Comparison of ENCODE assay signal across 8 mouse cellular contexts in the genomic region with DNA sequence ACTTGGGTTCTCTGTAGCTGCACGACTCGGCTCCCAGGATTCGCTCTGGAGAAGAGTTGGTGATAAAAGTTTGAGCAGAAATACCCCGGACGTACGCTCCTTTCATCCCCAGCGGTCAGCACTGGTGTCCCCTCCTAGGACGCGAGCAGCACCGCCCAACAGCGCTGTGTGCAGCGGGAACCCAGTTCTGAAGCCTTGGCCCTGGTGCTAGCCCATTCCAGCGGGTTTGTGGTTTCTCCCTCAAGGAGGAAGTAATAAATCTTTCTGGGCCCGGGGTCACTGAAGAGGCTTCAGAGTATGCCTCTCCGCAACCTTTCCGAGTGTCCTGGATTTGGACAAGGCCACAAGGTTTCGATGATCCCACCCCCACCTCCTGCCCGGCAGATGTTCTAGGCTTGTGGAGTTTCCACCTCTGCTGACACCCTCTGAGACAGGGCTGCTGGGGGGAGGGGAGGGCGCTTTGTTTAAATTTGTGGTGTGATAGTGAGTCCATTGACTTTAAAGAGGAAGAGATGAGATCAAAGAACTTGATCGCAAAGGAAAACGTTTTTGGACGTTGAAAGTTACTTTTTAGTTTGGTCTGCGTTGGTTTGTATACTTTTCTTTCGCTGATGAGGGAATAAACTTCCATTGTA. TPM values are rescaled to one million over a fixed set of nuclear protein-coding genes. Genes with fewer than 3 reads are reported as not detected.
DNase-seq lines count a peak whose midpoint lies in the region; ATAC-seq and TF ChIP-seq lines count a peak whose summit lies in the region.

No protein-coding gene starts in this region.

- no peak for TF ChIP-seq POLR2A in kidney, adult 2 months (IDR thresholded peaks at IDR 0.05; ENCODE audit: low read depth, low read length)
- TF ChIP-seq POLR2A in lung, adult 2 months (IDR thresholded peaks at IDR 0.05; ENCODE audit: borderline replicate concordance, extremely low read depth, low read depth, low read length): no peak

- H3K27me3 ChIP-seq in E14TG2a.4 (ENCODE audit: insufficient read depth, low read length): peaks cover 83% of the 10 kb centered on the region
- H3K27me3 ChIP-seq in forebrain, postnatal 0 days (ENCODE audit: insufficient read depth, low read length): no peaks in the 10 kb centered on the region
- H3K27me3 ChIP-seq in kidney, adult 2 months (replicated peaks; ENCODE audit: control insufficient read depth, insufficient read depth, low read length): peaks cover 3% of the 10 kb centered on the region; the same call in 1 of the 2 replicates
- no peaks in the 10 kb centered on the region; the same call in 1 of the 2 replicates for H3K27me3 ChIP-seq in neural tube, embryonic 15.5 days (replicated peaks)

- peak overlapping the region; percentile 85 for H3K9ac ChIP-seq in forebrain, postnatal 0 days
- peak overlapping the region; percentile 76 for H3K9ac ChIP-seq in neural tube, embryonic 15.5 days (replicated peaks)

- H3K4me3 ChIP-seq in E14TG2a.4 (replicated peaks; ENCODE audit: low read length): peak overlapping the region; percentile 86
- peak overlapping the region; percentile 79 for H3K4me3 ChIP-seq in forebrain, postnatal 0 days (ENCODE audit: low read depth, low read length)
- peak overlapping the region; percentile 49 for H3K4me3 ChIP-seq in kidney, adult 2 months (ENCODE audit: insufficient read depth, low read depth, low read length)
- peak overlapping the region; percentile 69 for H3K4me3 ChIP-seq in lung, adult 2 months (replicated peaks; ENCODE audit: extremely low read depth, low read depth, low read length)
- peak overlapping the region; percentile 77 for H3K4me3 ChIP-seq in neural tube, embryonic 15.5 days (replicated peaks)

- 1% methylated on average over 24 of the region's 24 CpGs for WGBS in forebrain, postnatal 0 days
- 3% methylated on average over 24 of the region's 24 CpGs for WGBS in kidney, adult 2 months
- WGBS in lung, adult 2 months: 1% methylated on average over 24 of the region's 24 CpGs
- 2% methylated on average over 24 of the region's 24 CpGs for WGBS in neural tube, embryonic 15.5 days

- H3K27ac ChIP-seq in forebrain, postnatal 0 days (ENCODE audit: low read depth, low read length): peak overlapping the region; percentile 88
- H3K27ac ChIP-seq in kidney, adult 2 months (ENCODE audit: insufficient read depth, low read depth, low read length): peak overlapping the region; percentile 67
- peak overlapping the region; percentile 85 for H3K27ac ChIP-seq in neural tube, embryonic 15.5 days (replicated peaks)

- peaks cover 21% of the 10 kb centered on the region for H3K4me1 ChIP-seq in E14TG2a.4 (replicated peaks; ENCODE audit: low read depth, low read length)
- H3K4me1 ChIP-seq in forebrain, postnatal 0 days (ENCODE audit: insufficient read depth): peaks cover 6% of the 10 kb centered on the region; the same call in 1 of the 2 replicates
- H3K4me1 ChIP-seq in kidney, adult 2 months (ENCODE audit: control insufficient read depth, insufficient read depth, low read length): no peaks in the 10 kb centered on the region
- peaks cover 2% of the 10 kb centered on the region for H3K4me1 ChIP-seq in lung, adult 2 months (ENCODE audit: control insufficient read depth, insufficient read depth, low read length)
- H3K4me1 ChIP-seq in neural tube, embryonic 15.5 days: peaks cover 24% of the 10 kb centered on the region

- no peak for TF ChIP-seq CTCF in E14TG2a.4 (conservative IDR thresholded peaks at IDR 0.05; ENCODE audit: low read length)
- TF ChIP-seq CTCF in forebrain, postnatal 0 days (IDR thresholded peaks at IDR 0.05; ENCODE audit: low read depth): no peak
- TF ChIP-seq CTCF in kidney, adult 2 months (conservative IDR thresholded peaks at IDR 0.05; ENCODE audit: insufficient read depth, insufficient read length, low read depth, low read length): no peak
- no peak for TF ChIP-seq CTCF in lung, adult 2 months (IDR thresholded peaks at IDR 0.05; ENCODE audit: insufficient read depth, low read length)

- no peaks in the 10 kb centered on the region for H3K9me3 ChIP-seq in E14TG2a.4 (ENCODE audit: low read length)
- H3K9me3 ChIP-seq in forebrain, postnatal 0 days (ENCODE audit: low read length): no peaks in the 10 kb centered on the region
- H3K9me3 ChIP-seq in neural tube, embryonic 15.5 days (replicated peaks): no peaks in the 10 kb centered on the region

- DNase-seq in adrenal gland, adult 8-10 months: peak; percentile 84
- DNase-seq in forebrain, postnatal 0 days: no peak
- DNase-seq in kidney, adult 2 months: peak; percentile 78
- DNase-seq in lung, adult 2 months: no peak
- DNase-seq in right cerebral cortex, adult 18-20 months: no peak

- peak overlapping the region; percentile 94 for H3K4me2 ChIP-seq in forebrain, postnatal 0 days (ENCODE audit: low read depth)
- H3K4me2 ChIP-seq in neural tube, embryonic 15.5 days: peak overlapping the region; percentile 88

- H3K36me3 ChIP-seq in E14TG2a.4 (ENCODE audit: insufficient read depth, low read length): no peaks in the 10 kb centered on the region
- no peaks in the 10 kb centered on the region; the same call in 1 of the 2 replicates for H3K36me3 ChIP-seq in forebrain, postnatal 0 days (ENCODE audit: insufficient read depth)
- no peaks in the 10 kb centered on the region for H3K36me3 ChIP-seq in kidney, adult 2 months (ENCODE audit: control insufficient read depth, insufficient read depth, low read length)
- H3K36me3 ChIP-seq in neural tube, embryonic 15.5 days: no peaks in the 10 kb centered on the region

- ATAC-seq in forebrain, postnatal 0 days: no peak
- peak; percentile 45 for ATAC-seq in neural tube, embryonic 15.5 days (ENCODE audit: low FRiP score)
- no peak for ATAC-seq in activated CD4-positive, CD25-positive, alpha-beta regulatory T cell, adult 4 months

RNA-seq across cellular contexts. Expression of gene Chst2, which starts 1.2 kb away (rescaled TPM):
- 10 to 100 TPM; 26.1 to 50.3 (median 32.1) TPM for total RNA-seq in adrenal gland, adult 8-10 months (2022)
- 58.6 and 68.2 TPM in 2 replicates for total RNA-seq in forebrain, postnatal 0 days (2014; rRNA removed)
- 17.9 and 35.9 TPM in 2 replicates for polyA plus RNA-seq in forebrain, postnatal 0 days (2015; fragmentation: Nextera tagmentation; extraction: Ambion mirVana)
- polyA plus RNA-seq in kidney, adult 2 months (2012; rRNA removed): 2.6 and 3.3 TPM in 2 replicates
- polyA plus RNA-seq in lung, adult 2 months (2012; rRNA removed): 8.8 and 9.5 TPM in 2 replicates
- polyA plus RNA-seq in neural tube, embryonic 15.5 days (2015; fragmentation: Nextera tagmentation; extraction: Ambion mirVana): 14.6 and 15.9 TPM in 2 replicates
- polyA plus RNA-seq in activated CD4-positive, CD25-positive, alpha-beta regulatory T cell, adult 4 months (2017; shearing (Covaris generic)): 1 to 10 TPM; 6.1 to 7.5 TPM

Comparison
In these comparisons a context has a peak if more than half of its experiments do, and no peak if none do; other contexts are left out.
1. DNase-seq: peak in adrenal gland, adult 8-10 months (single experiment) and kidney, adult 2 months (single experiment); none in forebrain, postnatal 0 days (single experiment), lung, adult 2 months (single experiment) and right cerebral cortex, adult 18-20 months (single experiment).
2. Peak in every context shown above with its lines, with median percentiles within 50 percentile points of each other: H3K4me3 ChIP-seq and H3K27ac ChIP-seq.